Mouse (Mus musculus) left cerebral cortex, postnatal 25 days (tissue): ENCODE results near the gene Trpc2. TPM values are rescaled to one million over a fixed set of nuclear protein-coding genes. Genes with fewer than 3 reads are reported as not detected.

Source experiments
- total RNA-seq, 2 experiments: library from RNA; stranded (reverse); gene quantifications; 2 replicates each; pipeline ENCODE4 v1.2.3; 2021

The Trpc2 gene
- total RNA-seq, 2 experiments from 2014 or later, result 0.21 to 0.69 TPM

Other genes starting within 250 kb of the Trpc2 start
- gene Inppl1, start 244.9 kb upstream of the Trpc2 start, total RNA-seq, result 10 to 100 TPM; 32.7 to 33.6 TPM
- gene Folr2, start 225.9 kb upstream of the Trpc2 start, total RNA-seq, result under 1 TPM in 1 of 2 experiments, not detected in 1; 0.37 TPM
- 10 to 100 TPM; 31.2 to 36.8 TPM for gene Anapc15, start 219.4 kb upstream of the Trpc2 start, total RNA-seq
- gene Folr1, start 212.3 kb upstream of the Trpc2 start, total RNA-seq, result 1 to 10 TPM; 3.3 to 5.2 TPM
- 10 to 100 TPM; 97.2 to 99.6 TPM for gene Lamtor1, start 177.2 kb upstream of the Trpc2 start, total RNA-seq
- under 1 TPM; 0.11 to 0.14 TPM for gene Tomt, start 176.8 kb upstream of the Trpc2 start, total RNA-seq
- 1 to 10 TPM; 5.6 to 6.9 TPM for gene Lrrc51, start 149.2 kb upstream of the Trpc2 start, total RNA-seq
- gene Numa1, start 149.0 kb upstream of the Trpc2 start, total RNA-seq, result 10 to 100 TPM; 77.1 to 83.2 TPM
- 1 to 10 TPM; 5.8 to 7.9 TPM for gene Il18bp, start 64.4 kb upstream of the Trpc2 start, total RNA-seq
- gene Rnf121, start 17.6 kb upstream of the Trpc2 start, total RNA-seq, result 10 to 100 TPM; 45.0 to 48.1 TPM
- gene Xndc1, start 17.6 kb upstream of the Trpc2 start, total RNA-seq, result 10 to 100 TPM; 22.5 to 24.6 TPM
- gene Xntrpc, start 17.4 kb upstream of the Trpc2 start, total RNA-seq, result 1 to 10 TPM; 1.4 to 3.3 TPM
- gene Art1, start 18.6 kb downstream of the Trpc2 start, total RNA-seq, result not detected
- not detected for gene Art5, start 26.4 kb downstream of the Trpc2 start, total RNA-seq
- gene Chrna10, start 33.7 kb downstream of the Trpc2 start, total RNA-seq, result under 1 TPM; 0.37 to 0.41 TPM
- 10 to 100 TPM; 39.7 to 43.5 TPM for gene Nup98, start 127.1 kb downstream of the Trpc2 start, total RNA-seq
- 10 to 100 TPM; 23.3 to 28.8 TPM for gene Pgap2, start 127.1 kb downstream of the Trpc2 start, total RNA-seq
- 10 to 100 TPM; 22.7 to 23.5 TPM for gene Rhog, start 172.9 kb downstream of the Trpc2 start, total RNA-seq
- gene Stim1, start 184.7 kb downstream of the Trpc2 start, total RNA-seq, result 10 to 100 TPM; 80.6 to 87.9 TPM